Mouse (Mus musculus) ES-E14 (cell line): Measurements from ENCODE around the gene Vrtn.

ENCODE experiments used
- CHD2 ChIP-seq: IDR thresholded peaks from 2 replicates; pipeline ENCODE4 v1.6.1; 2014; ENCODE audit warnings: mild to moderate bottlenecking, low read depth, low read length, inconsistent platforms
- HCFC1 ChIP-seq: IDR thresholded peaks from 2 replicates; pipeline ENCODE4 v1.6.1; 2012; ENCODE audit warnings: low read length, inconsistent platforms, borderline replicate concordance; ENCODE audit not compliant: insufficient read depth
- ZC3H11A ChIP-seq: IDR thresholded peaks from 2 replicates; pipeline ENCODE4 v1.6.1; 2012; ENCODE audit warnings: low read depth, mild to moderate bottlenecking, inconsistent platforms, low read length, borderline replicate concordance
- ZNF384 ChIP-seq: IDR thresholded peaks from 2 replicates; pipeline ENCODE4 v1.6.1; 2012; ENCODE audit warnings: low read depth, low read length, inconsistent platforms

DNA sequence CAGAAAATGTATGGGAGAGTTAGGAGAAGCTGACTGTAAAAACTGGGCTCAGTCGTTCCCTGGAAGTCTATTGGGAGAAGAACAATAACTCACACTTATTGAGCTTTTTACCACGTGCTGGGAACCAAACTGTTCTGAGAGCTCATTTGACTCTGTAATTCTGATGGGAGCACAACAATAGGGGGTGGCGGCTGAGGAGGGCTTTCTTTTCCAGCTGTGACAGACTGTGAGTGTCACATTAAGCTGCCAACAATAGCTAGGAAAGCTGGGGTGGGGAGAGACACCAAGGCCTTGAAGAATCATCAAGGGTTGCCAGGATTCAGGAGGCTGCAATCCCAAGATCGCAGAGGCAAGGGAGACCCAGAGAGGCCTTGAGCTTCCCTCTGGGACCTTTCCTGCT lies 45.4 kb downstream of the Vrtn start:
- TF ChIP-seq ZC3H11A (no peak), HCFC1 (no peak), ZNF384 (no peak), CHD2 (no peak)
